Mouse (Mus musculus) heart, embryonic 12.5 days (tissue): ENCODE measurements around the gene Cers2. TPM values are rescaled to one million over a fixed set of nuclear protein-coding genes. Genes with fewer than 3 reads are reported as not detected.
"Not testable (repeated sequence)": the region's sequence is repeated elsewhere in the genome, so short reads cannot be mapped to it uniquely, and the experiment has no call there.

ENCODE experiments used
- ATAC-seq: fragments of 200-750 bp; cut with Nextera tagmentation; 2 replicates; pipeline ENCODE4 v1.8.0; 2017; ENCODE audit warnings: moderate TSS enrichment, moderate library complexity; ENCODE audit not compliant: insufficient number of reproducible peaks, low FRiP score
- H3K27ac ChIP-seq: fragments of 300-500 bp; sonication (generic); 2 replicates; pipeline ENCODE4 v1.5.1; 2016; ENCODE audit warnings: mild to moderate bottlenecking, moderate library complexity; ENCODE audit not compliant: poor library complexity, severe bottlenecking
- H3K27me3 ChIP-seq: fragments of 300-500 bp; sonication (generic); replicated peaks from 2 replicates; pipeline ENCODE4 v1.6.1; 2016; ENCODE audit warnings: mild to moderate bottlenecking, moderate library complexity
- H3K36me3 ChIP-seq: fragments of 300-500 bp; sonication (generic); 2 replicates; pipeline ENCODE4 v1.6.1; 2016; ENCODE audit warnings: mild to moderate bottlenecking, moderate library complexity
- H3K4me1 ChIP-seq: fragments of 300-500 bp; sonication (generic); replicated peaks from 2 replicates; pipeline ENCODE4 v1.6.1; 2016; ENCODE audit warnings: mild to moderate bottlenecking
- H3K4me2 ChIP-seq: fragments of 300-500 bp; sonication (generic); 2 replicates; pipeline ENCODE4 v1.6.1; 2016; ENCODE audit warnings: mild to moderate bottlenecking, moderate library complexity
- H3K4me3 ChIP-seq: fragments of 300-500 bp; sonication (generic); 2 replicates; pipeline ENCODE4 v1.5.1; 2016; ENCODE audit warnings: mild to moderate bottlenecking
- H3K9ac ChIP-seq: fragments of 300-500 bp; sonication (generic); 2 replicates; pipeline ENCODE4 v1.6.1; 2016; ENCODE audit warnings: mild to moderate bottlenecking, moderate library complexity
- H3K9me3 ChIP-seq: fragments of 300-500 bp; sonication (generic); replicated peaks from 2 replicates; pipeline ENCODE4 v1.6.1; 2016; ENCODE audit warnings: mild to moderate bottlenecking, moderate library complexity
- WGBS: fragments of 180-500 bp; shearing (Covaris S2); methylation state at CpG from one replicate; pipeline ENCODE4 v1.1.7; 2016; 5-methylcytosine and 5-hydroxymethylcytosine counted together
- polyA plus RNA-seq: library from polyadenylated mRNA; unstranded; fragments of >200 nt; fragmentation: Nextera tagmentation; extraction: Ambion mirVana; gene quantifications from 2 replicates; pipeline ENCODE4 v1.2.1, GENCODE M21; 2016

The Cers2 gene
- polyA plus RNA-seq, 1 experiment from 2014 or later: 137 TPM

DNA sequence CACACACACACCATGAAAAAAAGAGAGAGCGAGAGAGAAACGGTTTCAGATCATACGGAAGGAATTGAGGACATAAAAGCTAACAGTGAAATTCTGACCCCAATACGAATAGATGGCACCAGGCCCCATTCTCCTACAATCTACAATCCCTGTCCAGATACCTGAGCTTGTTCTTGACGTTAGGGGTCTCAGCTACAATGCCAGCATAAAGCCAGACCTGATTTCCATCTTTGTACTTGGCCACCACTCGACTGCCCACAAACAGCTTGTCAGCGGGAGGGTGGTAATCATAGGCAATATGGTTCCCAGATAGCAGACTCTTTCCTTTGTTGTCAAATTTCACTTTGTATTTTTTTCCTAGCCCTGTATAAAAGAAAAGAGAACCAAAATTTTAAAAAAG, 31.9 kb downstream of the Cers2 start:
- H3K4me3 ChIP-seq: no peak overlapping the region
- H3K4me2 ChIP-seq: no peak overlapping the region
- no peak overlapping the region for H3K9ac ChIP-seq
- H3K27me3 ChIP-seq: no peaks in the 10 kb centered on the region
- H3K27ac ChIP-seq: no peak overlapping the region
- H3K4me1 ChIP-seq: no peaks in the 10 kb centered on the region
- peaks cover 3% of the 10 kb centered on the region; the same call in 1 of the 2 replicates for H3K9me3 ChIP-seq
- H3K36me3 ChIP-seq: peaks cover 85% of the 10 kb centered on the region
- 94% methylated on average over 7 of the region's 7 CpGs for WGBS
- ATAC-seq: no peak

DNA sequence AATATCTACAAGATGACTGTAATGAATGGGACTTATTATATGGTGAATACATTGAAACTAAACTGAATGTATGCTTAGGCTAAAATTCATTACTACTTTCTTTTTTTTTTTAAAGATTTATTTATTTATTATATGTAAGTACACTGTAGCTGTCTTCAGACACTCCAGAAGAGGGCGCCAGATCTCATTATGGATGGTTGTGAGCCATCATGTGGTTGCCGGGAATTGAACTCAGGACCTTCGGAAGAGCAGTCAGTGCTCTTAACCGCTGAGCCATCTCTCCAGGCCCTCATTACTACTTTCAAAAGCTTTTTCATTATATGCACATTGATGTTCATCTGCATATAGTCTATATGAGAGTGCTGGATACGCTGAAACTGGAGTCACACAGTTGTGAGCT, 33.8 kb downstream of the Cers2 start:
- H3K4me3 ChIP-seq, H3K9me3 ChIP-seq, H3K27ac ChIP-seq, H3K27me3 ChIP-seq, ATAC-seq, H3K4me1 ChIP-seq, H3K4me2 ChIP-seq, H3K9ac ChIP-seq: not testable (repeated sequence)
- WGBS: 91% methylated on average over 5 of the region's 5 CpGs
- peaks cover 82% of the 10 kb centered on the region for H3K36me3 ChIP-seq

DNA sequence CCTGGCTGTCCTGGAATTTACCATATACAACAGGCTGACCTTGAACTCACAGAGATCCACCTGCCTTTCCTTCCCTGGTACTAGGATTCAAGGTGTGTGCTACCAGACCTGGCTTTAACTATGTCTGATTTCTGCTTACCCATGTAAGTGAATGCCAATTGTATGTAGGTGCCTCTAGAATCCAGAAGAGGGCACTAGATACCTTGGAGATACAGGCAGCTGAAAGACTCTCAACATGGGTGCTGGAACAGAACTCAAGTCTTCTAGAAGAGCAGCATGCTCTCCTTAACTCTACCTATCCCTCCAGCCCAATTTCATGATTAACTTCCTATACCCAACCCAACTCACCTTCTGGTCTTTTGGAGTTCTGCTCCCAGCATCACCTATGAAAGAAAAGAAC, 34.9 kb downstream of the Cers2 start:
- Histone ChIP-seq H3K4me1 (no peaks in the 10 kb centered on the region), H3K27ac (no peak overlapping the region), H3K9me3 (peaks cover 3% of the 10 kb centered on the region; the same call in 1 of the 2 replicates), H3K4me3 (no peak overlapping the region), H3K36me3 (peaks cover 81% of the 10 kb centered on the region), H3K4me2 (no peak overlapping the region), H3K27me3 (no peaks in the 10 kb centered on the region), H3K9ac (no peak overlapping the region)
- ATAC-seq: no peak

DNA sequence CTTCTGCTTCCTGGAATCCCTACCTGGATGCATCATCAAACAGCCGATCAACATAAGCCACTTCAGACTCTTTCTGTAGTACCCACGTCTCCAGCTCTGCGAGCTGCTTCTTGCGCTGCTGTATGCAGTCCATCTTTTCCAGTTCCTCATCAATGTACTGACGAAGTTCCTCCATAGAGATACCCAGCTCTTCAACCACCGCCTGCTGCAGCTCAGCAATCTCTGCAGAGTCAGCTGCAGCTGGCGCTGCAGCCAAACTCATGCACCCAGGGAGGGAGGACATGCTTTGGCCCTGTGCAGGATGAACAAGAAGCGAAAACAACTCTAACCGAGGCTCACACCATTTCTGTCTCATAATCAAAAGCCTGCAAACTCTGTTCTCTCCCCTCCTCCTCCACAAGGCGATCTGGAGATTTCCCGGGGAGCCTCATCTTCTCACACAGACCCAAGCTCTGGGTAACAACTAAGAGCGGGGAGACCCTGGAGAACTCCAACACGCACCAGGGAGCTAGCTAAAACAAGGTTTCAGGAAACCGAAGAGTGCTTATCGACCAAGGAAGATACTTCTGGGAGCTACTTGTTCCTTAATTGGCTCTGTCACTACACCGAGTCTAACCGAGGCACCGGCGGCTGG, 41.4 kb downstream of the Cers2 start:
- H3K36me3 ChIP-seq: peaks cover 22% of the 10 kb centered on the region
- H3K9me3 ChIP-seq, H3K27me3 ChIP-seq, ATAC-seq, H3K4me1 ChIP-seq, H3K27ac ChIP-seq: not testable (repeated sequence)
- 0 out of 2 replicates have a peak overlapping the region, but pooled peaks have one; percentile 82 for H3K9ac ChIP-seq
- peak overlapping the region; percentile 73 for H3K4me3 ChIP-seq
- WGBS: 17% methylated on average over 10 of the region's 19 CpGs
- H3K4me2 ChIP-seq: peak overlapping the region; percentile 63

DNA sequence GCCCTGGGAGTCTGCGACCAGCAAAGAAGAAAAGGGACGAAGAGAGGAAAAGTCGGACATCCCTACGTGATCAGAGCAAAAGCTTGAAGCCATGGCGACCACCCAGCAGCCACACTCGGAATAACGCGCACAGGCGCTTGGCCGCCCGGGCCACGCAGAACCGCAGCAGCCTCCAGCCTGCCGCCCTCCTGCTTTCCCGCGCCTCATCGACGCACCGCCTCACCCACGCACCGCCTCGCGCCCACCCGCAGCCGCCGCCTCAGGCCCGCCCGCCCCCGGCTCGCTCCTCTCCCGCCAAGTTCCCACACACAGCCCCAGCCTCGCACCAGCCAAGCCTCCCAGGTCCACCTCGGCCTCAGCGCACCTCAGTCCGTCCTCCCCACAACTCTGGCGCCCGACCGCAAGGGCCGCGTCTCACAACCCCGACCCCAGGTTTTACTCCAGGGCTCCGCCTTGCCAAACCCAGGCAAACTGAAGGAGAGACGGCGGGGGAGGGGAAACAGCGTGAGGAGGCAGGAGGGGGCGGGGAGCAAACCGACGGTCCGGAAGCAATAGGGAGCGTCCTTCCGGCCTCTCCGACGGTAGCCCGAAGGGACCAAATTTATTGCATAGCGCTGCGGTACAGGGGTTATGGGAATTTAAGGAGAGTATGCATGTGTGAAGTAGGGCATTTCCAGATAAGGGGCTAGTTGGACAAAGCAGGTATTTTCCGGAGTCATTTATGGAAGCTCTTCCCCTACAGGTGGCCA, 42.3 kb downstream of the Cers2 start, which contains the start of gene Setdb1:
Setdb1 (minus strand) TSS at position 502 of the 749 bp plus-strand sequence.
- not testable (repeated sequence) for H3K27me3 ChIP-seq, H3K4me1 ChIP-seq, H3K9me3 ChIP-seq
- Histone ChIP-seq H3K4me3 (peak within 1 kb of the TSS; percentile 73), H3K9ac (peak within 1 kb of the TSS; percentile 82), H3K27ac (peak within 1 kb of the TSS; percentile 38; the same call in 1 of the 2 replicates), H3K36me3 (peaks cover 17% of the 10 kb centered on the region), H3K4me2 (peak within 1 kb of the TSS; percentile 63)
- peak; percentile 89 for ATAC-seq
- WGBS: under 1% methylated on average over 40 of the region's 57 CpGs

DNA sequence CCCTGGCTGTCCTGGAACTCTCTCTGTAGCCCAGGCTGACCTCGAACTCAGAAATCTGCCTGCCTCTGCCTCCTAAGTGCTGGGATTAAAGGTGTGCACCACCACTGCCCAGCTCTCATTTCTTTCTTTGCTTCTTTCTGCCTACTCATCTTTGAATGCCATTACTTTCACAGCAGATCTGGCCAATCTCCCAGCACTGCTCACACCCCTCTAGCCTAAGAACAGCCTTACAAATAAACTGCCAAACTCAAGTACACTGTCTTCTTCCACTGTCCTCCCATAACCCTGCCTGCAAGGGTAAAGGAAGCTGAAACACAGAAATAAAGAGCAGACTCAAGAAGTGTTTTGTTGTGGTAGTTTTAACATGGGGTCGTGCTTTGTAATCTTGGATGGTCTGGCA, 43.2 kb downstream of the Cers2 start:
- Histone ChIP-seq H3K36me3 (peaks cover 12% of the 10 kb centered on the region), H3K27me3 (no peaks in the 10 kb centered on the region), H3K9ac (no peak overlapping the region), H3K4me3 (no peak overlapping the region), H3K27ac (no peak overlapping the region), H3K4me1 (0 out of 2 replicates have a peak, but pooled peaks cover 5% of the 10 kb centered on the region), H3K4me2 (no peak overlapping the region), H3K9me3 (no peaks in the 10 kb centered on the region)
- 91% methylated on average over 2 of the region's 2 CpGs for WGBS
- ATAC-seq: no peak

DNA sequence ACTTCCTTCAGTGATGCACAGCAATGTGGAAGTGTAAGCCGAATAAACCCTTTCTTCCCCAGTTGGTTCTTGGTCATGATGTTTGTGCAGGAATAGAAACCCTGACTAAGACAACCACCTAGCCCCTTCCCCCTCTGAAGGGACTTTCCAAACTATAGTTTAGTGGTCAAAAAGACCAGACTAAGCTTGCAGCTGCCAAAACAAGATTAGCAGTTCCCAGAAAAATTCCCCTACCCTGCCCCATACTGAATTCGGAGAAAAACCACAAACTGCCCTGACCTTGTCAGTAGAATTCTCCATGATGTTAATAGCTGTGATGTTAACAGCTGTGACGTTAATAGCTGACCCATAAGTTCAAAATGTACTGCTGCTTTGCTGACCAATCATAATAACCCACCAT, 45.7 kb downstream of the Cers2 start:
- H3K4me1 ChIP-seq, H3K36me3 ChIP-seq, H3K9ac ChIP-seq, H3K27me3 ChIP-seq, H3K9me3 ChIP-seq, H3K4me2 ChIP-seq, H3K27ac ChIP-seq, H3K4me3 ChIP-seq, ATAC-seq: not testable (repeated sequence)
- WGBS: 70% methylated on average over 3 of the region's 3 CpGs

DNA sequence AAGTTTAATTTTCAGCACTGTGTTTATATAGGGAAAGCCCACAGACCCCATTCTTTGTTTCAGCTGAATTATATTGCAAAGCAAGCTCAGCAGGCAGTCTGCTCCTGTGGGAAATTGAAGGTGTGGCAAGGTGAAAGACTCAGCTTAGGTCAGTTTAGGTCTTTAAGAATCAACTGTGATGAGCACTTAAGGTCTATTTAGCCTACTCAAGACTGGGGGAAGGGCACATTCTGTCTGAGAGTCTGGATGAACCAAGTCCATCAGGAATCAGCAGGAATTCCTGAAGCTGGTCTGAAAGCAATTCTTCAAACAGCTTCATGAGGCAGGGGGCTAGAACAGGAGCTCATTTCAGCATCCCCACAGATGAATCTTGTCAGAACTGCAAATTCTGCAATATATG, 55.5 kb downstream of the Cers2 start:
- no peaks in the 10 kb centered on the region for H3K27me3 ChIP-seq
- H3K4me3 ChIP-seq: no peak overlapping the region
- no peaks in the 10 kb centered on the region for H3K36me3 ChIP-seq
- no peak overlapping the region for H3K4me2 ChIP-seq
- H3K4me1 ChIP-seq: no peaks in the 10 kb centered on the region
- ATAC-seq: no peak
- no peak overlapping the region for H3K27ac ChIP-seq
- H3K9ac ChIP-seq: no peak overlapping the region
- peaks cover 11% of the 10 kb centered on the region; the same call in 1 of the 2 replicates for H3K9me3 ChIP-seq

Other genes with a start within 250 kb of the Cers2 start
- 18.2 and 18.5 TPM in 2 replicates for gene Pip5k1a, start 207.9 kb upstream of the Cers2 start, polyA plus RNA-seq
- gene Vps72, start 203.8 kb upstream of the Cers2 start, polyA plus RNA-seq: 96.7 and 103 TPM in 2 replicates
- 0.59 and 0.69 TPM in 2 replicates for gene Tmod4, start 190.3 kb upstream of the Cers2 start, polyA plus RNA-seq
- 48.6 and 52.7 TPM in 2 replicates for gene Scnm1, start 180.8 kb upstream of the Cers2 start, polyA plus RNA-seq
- 8.1 and 9.1 TPM in 2 replicates for gene Lysmd1, start 180.7 kb upstream of the Cers2 start, polyA plus RNA-seq
- 0.62 and 0.91 TPM in 2 replicates for gene Tnfaip8l2, start 172.4 kb upstream of the Cers2 start, polyA plus RNA-seq
- 3.6 and 5.5 TPM in 2 replicates for gene Sema6c, start 154.3 kb upstream of the Cers2 start, polyA plus RNA-seq
- gene Gabpb2, start 96.9 kb upstream of the Cers2 start, polyA plus RNA-seq: 7.7 and 8.9 TPM in 2 replicates
- 60.9 and 62.1 TPM in 2 replicates for gene Cdc42se1, start 86.1 kb upstream of the Cers2 start, polyA plus RNA-seq
- gene Mllt11, start 82.6 kb upstream of the Cers2 start, polyA plus RNA-seq: 12.8 and 13.6 TPM in 2 replicates
- gene Gm128, start 73.2 kb upstream of the Cers2 start, polyA plus RNA-seq: 0.53 and 0.64 TPM in 2 replicates
- not detected in 2 replicates for gene Bnipl, start 63.6 kb upstream of the Cers2 start, polyA plus RNA-seq
- gene Mindy1, start 33.4 kb upstream of the Cers2 start, polyA plus RNA-seq: 26.9 and 29.7 TPM in 2 replicates
- gene Prune1, start 32.7 kb upstream of the Cers2 start, polyA plus RNA-seq: 29.5 and 31.7 TPM in 2 replicates
- gene Anxa9, start 7.6 kb upstream of the Cers2 start, polyA plus RNA-seq: 1.2 and 1.7 TPM in 2 replicates
- 29.7 and 30.9 TPM in 2 replicates for gene Setdb1, start 42.4 kb downstream of the Cers2 start, polyA plus RNA-seq
- not detected in 2 replicates for gene 4930558C23Rik, start 88.0 kb downstream of the Cers2 start, polyA plus RNA-seq
- 35.0 and 38.0 TPM in 2 replicates for gene Arnt, start 119.6 kb downstream of the Cers2 start, polyA plus RNA-seq
- gene Ctsk, start 184.5 kb downstream of the Cers2 start, polyA plus RNA-seq: 14.2 and 15.1 TPM in 2 replicates
- gene Ctss, start 212.0 kb downstream of the Cers2 start, polyA plus RNA-seq: 5.3 and 7.5 TPM in 2 replicates
- not detected in 2 replicates for gene Hormad1, start 244.9 kb downstream of the Cers2 start, polyA plus RNA-seq